Mouse (Mus musculus): ENCODE measurements at regions not wholly inside any gene's neighbourhood (a gene's known extent, or its start where the extent isn't known, plus 50 kb on each side); places are given as distances from the start of the nearest gene placed in this dataset.

GRCm38 (mm10) chr14:72850884-72851283 is 141.1 kb upstream of the Fndc3a start:
- DNase-seq: no peak

- no peak for DNase-seq
These were observed 138.6 kb upstream of the Fndc3a start for GRCm38 (mm10) chr14:72848271-72848955.

DNA sequence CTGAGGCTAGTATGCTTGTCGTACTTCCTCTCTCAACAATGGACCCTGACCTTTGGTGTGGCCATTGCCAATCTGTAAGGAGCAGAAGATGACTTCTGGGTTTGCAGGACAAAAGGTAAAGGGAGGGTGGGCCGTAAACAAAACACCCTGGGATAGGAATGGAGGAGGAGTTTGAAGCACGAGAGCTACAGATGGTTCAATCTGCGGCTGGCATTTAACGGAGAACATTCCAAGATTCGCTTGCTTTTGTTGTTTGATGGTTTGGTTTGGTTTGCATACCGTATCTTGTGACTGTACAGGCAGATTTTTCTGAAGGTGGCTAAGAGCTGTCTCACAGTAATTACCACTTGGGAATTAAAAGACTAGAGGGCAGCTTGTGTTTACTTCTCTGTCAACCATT is 137.7 kb upstream of the Fndc3a start:
- DNase-seq: no peak

GRCm38 (mm10) chr14:72845621-72846440 is 136.0 kb upstream of the Fndc3a start:
- DNase-seq: no peak

- DNase-seq: no peak
These were observed 135.1 kb upstream of the Fndc3a start for GRCm38 (mm10) chr14:72844753-72845369.

DNA sequence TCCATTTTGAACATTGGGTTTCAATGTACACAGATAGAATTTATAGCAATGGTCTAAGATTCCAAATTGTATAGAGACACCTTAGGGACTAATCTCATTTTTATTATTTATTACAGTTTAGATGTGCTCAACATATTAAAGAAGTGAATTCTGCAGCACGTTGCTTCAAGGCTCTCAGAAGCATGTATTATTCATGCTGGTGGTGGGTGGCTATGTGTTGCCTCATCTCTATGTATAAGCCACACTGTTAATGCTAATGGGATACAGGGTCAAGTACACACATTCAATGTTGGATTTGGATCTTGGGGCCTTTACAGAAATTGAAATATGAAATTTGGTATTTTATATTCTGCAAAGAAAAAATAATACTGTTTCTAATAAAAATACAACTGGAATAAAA is 131.9 kb upstream of the Fndc3a start:
- DNase-seq: no peak

GRCm38 (mm10) chr14:72835158-72835557 is 125.4 kb upstream of the Fndc3a start:
- DNase-seq: no peak

DNA sequence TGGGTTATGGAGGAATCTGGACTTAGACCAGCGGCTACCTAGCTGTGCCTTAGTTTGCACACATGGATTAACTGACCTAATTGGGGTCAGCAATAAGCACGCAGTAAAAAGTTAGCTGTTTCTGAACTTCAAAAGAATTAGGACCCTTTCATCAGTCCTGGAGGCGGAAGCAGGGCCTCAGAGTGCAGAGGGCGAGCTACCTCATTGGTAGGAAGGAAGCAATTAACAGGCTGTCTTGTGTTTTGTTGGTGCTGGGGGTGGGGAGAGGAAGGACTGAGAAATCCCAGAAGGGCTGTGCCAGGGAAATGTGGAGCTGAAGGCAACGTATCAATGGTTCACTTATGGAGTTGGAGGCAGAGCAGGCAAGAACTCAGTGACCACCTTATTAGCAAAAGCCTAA is 119.5 kb upstream of the Fndc3a start:
- DNase-seq: no peak

- no peak for DNase-seq
These were observed 115.7 kb upstream of the Fndc3a start for GRCm38 (mm10) chr14:72825549-72825948.

DNA sequence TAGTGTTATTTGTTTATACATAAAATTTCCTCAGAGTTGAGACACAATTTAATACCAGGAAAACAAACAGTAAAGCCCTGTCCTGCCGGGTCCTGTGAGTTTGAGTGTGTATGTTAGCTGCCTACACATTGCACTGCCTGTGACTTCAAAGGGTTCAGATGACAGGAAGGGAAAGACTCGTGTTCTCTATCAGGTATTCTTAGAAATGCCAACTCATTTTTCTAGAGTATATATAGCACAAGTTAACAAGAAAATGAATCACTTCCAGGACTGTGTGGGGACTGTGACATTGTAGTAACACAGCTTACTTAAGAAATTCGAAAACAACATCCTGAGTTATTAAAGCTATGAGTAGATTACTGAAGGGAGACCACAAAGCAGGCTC is 112.4 kb upstream of the Fndc3a start:
- DNase-seq: peak in 1 of 2 experiments; percentile 9

DNA sequence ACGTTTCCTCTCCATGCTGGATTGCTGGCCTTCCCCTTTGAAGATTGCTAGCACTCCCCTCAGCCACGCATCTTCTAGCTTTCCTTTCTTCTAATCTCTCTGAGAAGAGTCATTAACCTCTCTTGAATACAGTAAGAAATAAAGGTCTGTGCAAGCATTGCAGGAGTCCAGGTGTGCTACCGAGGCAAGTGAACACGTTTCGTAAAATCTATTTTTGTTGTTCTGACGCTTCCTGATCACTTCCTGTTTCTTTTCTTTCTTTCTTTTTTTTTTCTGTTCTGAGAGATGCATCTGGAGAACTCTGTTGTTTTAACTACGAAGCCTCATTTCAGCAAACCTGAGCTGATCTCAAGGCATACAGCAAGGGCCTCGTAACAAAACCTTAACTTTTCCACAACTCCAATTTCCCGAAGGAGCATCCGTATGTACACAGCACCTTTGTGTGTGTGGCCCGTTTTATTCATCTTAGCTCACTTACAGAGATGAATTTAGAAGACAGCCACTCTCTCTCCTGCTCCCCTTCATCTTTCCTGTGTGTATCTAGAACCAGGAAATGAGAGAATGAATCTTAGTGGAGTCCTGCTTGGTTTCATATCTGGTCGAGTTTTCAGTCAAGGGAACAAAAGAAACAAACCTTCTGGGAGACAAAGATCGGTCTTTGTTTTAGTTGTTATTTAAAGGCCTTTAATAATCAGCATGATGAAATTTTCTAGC is 111.9 kb upstream of the Fndc3a start:
- DNase-seq: peak; percentile 21 to 27

DNA sequence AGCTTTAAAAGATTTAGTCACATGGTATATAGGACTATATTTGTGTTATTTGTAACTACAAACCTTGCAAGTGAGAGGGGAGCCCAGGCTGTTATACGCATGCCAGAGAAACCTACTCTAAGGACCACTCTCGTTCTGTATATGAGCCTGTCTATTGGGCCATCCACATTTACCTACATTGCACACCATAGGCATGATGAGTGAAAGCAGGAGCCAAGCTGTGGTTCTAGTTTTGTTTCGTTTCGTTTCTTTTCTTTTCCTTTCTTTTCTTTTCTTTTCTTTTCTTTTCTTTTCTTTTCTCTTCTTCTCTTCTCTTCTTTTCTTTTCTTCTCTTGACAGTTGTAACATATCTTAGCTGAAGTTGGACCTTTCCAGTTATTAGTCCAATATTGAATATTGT is 109.2 kb upstream of the Fndc3a start:
- no peak for DNase-seq

- no peak for DNase-seq
These were observed 108.0 kb upstream of the Fndc3a start for GRCm38 (mm10) chr14:72817764-72818163.

GRCm38 (mm10) chr14:72816847-72817246 is 107.0 kb upstream of the Fndc3a start:
- DNase-seq: no peak

- no peak for DNase-seq
These were observed 99.3 kb upstream of the Fndc3a start for GRCm38 (mm10) chr14:72809138-72809537.

- DNase-seq: no peak
These were observed 98.1 kb upstream of the Fndc3a start for GRCm38 (mm10) chr14:72807947-72808346.

DNA sequence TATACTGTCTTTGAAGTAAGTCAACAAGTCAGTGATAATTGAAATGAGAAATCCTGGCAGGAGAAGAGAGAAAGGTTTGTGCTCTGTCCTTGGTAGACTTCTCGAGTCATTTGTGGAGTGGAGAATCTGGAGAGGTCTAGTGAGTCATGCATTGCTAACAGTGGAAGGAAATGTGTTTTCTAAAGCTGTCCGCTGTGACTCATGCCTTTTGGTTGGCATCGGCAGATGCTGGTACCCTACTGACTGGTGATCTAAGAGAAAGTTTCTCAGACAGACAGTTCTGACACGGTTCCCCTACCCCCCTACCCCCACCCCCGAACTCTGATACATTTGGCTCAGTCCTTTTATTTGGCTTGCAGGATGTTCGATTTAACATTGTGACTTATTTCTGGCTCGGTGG is 97.5 kb upstream of the Fndc3a start:
- DNase-seq: no peak

DNA sequence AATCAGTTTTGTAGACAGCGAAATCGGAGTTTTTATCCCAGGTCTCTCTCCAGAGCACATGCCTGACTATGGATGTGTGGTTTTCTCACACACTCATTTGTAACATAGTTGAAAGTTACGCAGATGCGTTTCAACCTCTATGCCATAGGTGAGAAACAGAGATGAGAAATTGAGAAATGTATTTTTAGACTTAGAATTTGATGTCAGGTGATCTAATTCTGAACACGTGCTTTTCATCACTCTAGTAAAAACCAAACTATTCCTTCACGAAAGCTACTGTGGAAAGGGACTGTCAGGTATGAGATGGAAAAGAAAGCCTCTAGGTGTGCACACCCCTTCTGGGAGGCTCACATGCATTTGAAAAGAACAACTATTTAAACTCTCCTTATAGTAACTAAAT is 96.8 kb upstream of the Fndc3a start:
- DNase-seq: no peak

DNA sequence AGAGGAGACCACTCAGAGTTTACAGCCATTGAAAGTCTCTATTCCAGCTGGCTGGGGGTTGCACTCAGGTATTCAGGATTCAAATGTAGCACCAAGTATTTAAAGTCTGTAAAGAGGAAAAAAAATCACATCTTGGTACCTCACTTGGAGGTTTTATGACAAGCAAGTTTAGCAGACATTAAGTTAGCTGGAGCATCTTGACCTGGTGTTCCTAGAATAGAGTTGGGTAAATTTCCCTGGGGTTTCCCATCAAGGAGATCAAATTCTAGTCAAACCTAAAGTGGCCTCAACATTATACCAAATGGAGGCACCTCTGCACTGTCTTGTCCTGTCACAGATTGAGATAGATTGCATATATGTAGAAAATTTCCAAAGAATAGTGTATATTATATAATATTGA is 93.8 kb upstream of the Fndc3a start:
- no peak for DNase-seq

DNA sequence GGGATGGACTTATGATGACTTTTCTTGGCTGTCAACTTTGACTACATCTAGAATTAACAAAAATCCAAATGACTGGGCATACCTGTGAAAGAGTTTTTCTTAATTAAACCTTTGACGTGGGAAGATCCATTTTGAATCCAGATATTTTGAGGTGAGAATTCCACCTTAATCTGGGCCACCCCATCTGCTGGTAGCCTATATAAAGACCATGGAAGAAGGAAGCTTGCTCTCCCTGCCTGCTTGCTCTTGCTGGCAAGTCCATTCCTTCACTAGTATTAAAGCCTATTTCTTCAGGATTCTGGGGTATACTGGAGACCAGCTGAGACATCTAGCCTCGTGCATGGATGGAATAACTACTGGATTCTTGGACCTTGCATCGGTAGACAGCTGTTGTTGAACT is 80.9 kb upstream of the Fndc3a start:
- DNase-seq: no peak

DNA sequence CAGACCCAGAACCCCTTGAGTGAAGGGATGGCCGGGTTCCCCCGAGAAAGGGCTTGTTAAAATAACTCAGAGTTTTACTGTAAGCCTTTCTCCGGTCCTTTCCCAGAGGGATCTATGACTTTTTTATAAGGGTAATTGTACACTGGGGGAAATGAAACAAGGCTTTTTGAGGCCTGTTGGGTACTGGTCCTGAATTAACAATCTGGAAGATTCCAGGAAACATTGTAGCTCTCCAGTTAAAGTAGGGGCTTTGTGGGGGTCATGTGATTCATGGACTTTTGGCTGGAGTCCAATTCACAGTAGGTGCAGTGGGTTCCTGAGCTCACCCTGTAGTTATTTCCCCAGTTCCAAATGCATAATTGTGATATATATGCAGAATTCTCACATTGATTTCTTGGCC is 77.1 kb upstream of the Fndc3a start:
- DNase-seq: no peak

GRCm38 (mm10) chr14:72783248-72783647 is 73.4 kb upstream of the Fndc3a start:
- peak; percentile 37 to 41 for DNase-seq

DNA sequence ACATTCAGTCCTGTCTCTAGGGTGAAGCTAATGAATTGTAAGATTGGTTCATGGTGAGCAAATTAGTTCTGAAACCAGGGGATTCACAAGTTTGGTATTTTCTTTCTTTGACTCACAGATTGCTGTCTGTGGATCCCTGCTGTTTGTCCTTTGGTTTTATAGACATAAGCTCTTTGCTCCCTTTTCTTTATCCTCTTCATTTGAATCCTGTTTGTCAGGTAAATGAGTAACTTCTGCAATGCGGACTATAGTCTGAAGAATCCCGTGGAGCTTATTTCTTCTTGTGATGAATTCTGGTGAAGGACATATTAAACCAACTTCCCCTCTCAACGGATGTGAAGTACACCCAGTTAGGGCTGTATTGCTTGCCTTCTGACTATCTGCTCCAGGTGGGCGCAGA is 69.6 kb upstream of the Fndc3a start:
- no peak for DNase-seq
